Mouse (Mus musculus) lung, postnatal 10 days (tissue): Measurements from ENCODE around the gene Usp13.

Experiments used
- DNase-seq: peaks from one replicate; pipeline ENCODE4 v3.0.0; 2021

Gene Usp13

DNA sequence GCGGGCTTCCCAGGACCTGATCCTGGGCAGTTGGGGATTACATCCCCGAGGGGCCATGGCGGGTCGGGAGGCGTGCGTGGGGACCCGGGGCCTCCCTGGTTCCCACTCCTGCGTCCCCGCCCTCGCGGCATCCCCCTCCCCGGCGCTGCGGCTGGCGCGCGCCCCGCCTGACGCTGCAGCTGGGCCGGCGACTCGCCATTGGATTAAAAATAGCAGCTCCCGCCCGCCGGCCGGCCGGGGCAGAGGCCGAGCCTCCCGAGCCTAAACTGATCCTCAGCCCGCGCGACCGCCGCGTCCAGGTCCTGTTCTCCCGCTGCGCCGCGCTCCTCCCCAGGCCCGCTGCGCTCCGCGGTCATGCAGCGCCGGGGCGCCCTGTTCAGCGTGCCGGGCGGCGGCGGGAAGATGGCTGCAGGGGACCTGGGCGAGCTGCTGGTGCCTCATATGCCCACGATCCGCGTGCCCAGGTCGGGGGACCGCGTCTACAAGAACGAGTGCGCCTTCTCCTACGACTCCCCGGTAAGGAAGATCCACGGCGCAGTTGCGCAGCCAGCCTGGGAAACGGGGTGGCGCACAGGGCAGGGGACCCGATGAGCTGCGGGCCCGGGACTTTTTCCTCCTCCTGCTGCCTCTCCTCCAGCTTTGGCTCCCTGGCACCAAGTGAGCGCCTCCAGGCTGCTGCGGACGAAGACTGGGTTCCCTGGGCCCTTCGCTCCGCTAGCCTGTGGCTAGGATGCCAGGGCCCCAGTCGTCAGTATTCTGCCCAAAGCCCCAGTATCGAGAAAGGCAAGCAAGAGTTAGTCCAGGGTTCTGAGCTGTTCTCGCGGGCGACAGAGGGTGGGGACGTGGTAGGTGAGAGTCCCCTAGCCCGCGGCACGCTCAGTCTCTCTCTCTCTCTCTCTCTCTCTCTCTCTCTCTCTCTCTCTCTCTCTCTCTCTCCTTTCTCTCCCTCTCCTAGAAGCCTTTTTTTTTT, at the start of gene Usp13:
Usp13 (plus strand) TSS at position 190 of the 970 bp plus-strand sequence.
- peak; percentile 78 for DNase-seq

DNA sequence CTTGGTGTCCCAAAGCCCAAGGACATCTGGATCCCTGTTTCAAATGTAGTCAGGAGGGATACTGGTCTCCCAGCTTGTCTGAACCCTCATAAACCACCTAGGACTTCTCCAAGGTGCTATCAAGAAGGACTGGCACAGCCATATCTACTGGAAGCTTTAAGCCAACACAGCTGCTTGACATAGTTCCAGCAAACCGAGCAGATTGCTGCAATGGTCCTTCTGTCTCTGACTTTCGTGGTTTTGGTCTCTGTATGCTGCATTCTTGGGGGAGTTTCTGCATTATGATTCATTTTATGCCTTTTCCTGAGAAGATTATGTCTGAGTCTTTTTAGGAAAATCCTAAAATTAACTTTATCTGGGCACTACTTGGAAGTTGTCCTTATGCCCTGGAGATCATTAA, 46.6 kb upstream of the Usp13 start:
- no peak for DNase-seq

DNA sequence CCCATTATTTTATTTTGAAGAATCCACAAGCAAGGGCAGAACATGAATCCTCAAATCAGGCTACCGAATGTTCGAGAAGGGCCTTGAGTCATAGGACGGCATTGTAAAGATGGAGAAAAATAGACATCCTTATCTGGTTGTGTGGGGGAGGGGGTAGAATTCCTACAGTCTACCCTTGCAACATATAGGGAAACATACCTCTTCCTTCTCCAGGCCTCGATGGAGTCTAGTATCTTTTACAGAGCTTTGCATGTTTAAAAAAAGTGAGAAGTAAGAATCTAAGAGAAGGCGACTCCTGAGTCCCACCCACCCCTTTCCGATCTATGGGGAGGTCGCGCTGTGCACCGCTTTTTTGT, 367 bp upstream of the Usp13 start:
- DNase-seq = peak; percentile 3

DNA sequence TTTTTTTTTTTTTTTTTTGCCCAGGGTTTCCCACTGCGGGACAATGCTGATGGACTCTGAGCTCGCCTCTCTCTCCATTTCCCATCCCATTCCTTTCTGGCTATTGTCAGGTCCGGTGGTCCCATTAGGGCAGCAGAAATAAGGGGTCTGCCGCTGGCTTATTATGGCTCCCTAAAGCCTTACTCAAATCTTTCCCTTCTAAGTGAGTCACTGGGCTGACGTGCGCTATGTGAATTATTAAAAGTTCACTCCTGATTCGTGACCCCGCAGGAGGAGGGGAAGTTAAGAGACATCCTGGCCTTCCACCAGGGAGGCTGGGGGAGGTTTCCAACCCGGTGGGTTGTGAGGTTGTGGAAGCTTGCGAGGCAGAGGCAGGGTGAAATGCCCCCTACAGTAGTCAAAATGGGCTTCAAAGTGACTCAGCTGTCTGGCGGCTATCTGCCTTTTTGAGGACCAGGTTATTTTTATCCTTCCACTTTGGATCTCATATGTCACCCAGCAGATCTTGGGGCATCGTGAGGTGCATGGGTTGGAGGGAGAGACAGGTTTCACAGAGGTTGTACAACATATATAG, 1.1 kb downstream of the Usp13 start:
- DNase-seq = peak; percentile 4

DNA sequence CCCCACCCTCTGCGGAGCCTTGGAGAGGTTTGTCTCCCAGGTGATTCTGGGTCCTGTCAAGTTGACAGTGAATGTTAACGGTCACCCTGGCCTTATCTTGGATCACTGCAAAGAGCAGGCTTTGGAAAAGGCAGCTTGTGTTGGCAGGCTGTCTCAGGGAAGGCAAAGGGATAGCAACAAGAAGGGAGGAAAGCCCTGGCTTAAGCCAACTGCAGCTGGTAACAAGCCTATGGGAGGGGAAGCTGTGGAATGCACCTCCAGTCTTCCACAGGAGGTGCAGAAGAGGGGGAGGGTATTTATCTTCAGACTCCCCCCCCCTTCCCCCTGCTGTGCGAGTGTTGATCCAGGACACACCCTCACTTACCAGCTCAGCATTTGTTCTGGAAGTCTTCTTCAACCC, 5.3 kb downstream of the Usp13 start:
- DNase-seq = peak; percentile 9

DNA sequence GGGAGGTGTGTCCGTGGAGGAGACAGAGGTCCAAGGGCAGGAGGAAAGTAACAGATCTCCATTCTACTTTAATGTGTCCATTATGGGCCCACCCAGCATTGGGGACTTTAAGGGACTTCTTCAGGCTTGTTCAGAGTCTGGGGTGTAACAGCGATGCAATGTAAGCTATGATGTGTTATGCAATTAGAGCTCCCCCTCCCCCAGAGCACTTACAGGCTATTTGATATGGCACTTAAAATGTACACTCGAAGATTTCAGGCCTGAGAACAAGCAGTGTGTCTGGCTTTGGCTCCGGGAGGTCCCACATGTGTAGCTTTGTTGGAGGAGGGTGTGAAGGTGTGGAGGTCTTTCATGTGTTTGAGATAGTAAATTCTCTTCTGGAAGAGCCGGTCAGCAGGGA, 7.6 kb downstream of the Usp13 start:
- DNase-seq = peak; percentile 11

DNA sequence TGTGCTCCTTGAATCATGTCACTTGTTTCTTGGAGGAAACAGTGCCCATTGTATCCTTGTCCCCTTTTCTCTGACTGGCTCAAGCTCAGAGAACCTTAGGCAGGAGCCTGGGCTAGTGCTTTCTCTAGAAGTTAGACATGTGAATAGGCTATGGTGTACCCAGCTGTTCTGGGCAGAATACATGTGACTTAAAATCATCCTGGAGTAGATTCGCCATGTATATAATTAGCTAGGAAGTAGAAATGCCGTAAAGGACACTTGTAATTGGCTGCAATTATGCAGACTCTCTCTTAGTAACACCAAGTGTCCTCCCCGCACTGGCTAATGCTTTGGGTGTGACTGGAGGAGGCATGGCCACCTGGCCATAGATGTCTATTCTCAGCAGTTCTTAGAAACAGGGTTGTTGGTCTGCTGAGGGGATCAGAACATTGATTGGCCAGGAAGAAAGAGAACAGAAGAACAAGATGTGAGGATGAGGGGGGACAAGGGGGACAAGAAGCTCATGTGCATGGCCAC, 8.7 kb downstream of the Usp13 start:
- no peak for DNase-seq

DNA sequence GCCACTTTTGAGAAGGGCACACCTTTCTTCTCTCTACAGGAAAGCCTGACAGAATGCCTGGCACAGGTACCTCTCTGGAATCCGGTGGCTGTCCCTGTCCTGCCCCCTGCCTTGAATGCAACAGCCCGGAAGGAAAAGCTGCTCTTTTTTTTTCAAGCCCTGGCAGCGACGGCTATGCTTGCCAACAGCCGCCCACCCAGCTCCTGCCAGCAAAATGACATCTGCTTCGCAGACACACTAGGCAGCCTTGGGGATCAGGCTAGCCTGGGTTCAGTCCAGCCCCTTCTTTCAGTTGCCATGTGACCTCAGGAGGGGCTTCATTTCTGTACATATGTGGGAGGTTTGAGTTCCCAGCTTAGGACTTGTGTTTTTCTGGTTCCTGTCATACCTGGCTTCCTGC, 9.4 kb downstream of the Usp13 start:
- peak; percentile 8 for DNase-seq

DNA sequence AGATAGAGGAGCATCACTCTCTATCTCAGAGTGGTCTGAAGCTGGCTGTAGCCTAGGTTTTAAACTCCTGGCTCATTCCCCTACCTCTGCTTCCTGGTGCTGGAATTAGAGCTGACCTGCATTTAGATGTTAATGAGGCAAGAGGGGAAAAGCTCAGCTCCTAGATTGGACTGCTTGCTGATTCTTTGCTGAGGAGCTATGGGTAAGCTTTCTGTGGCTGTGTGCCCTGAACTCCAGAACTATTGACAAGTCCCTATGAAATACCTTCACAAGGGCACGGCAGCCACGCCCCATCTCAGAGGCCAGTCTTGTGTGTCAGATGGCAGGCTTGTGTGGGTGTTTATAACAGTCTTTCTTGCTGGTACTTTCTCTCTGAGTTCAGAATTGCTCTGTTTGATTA, 16.5 kb downstream of the Usp13 start:
- no peak for DNase-seq

DNA sequence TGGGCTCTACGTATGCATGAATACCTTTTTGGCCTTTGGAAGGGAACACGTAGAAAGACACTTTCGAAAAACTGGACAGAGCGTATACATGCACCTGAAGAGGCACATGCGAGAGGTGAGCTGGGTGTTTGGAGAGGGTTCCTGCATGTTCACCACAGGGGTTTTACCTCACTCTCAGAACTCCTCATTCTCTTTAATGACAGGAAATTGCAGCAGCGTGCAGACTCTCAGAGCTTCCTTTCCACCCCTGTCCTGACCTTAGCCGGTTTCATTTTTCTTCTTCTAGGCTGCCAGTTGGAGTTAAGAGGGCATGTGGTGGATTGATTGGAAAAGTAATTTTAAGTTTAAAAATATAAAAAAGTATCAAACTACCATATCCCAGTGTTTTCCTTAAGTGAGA, 20.5 kb downstream of the Usp13 start:
- no peak for DNase-seq

DNA sequence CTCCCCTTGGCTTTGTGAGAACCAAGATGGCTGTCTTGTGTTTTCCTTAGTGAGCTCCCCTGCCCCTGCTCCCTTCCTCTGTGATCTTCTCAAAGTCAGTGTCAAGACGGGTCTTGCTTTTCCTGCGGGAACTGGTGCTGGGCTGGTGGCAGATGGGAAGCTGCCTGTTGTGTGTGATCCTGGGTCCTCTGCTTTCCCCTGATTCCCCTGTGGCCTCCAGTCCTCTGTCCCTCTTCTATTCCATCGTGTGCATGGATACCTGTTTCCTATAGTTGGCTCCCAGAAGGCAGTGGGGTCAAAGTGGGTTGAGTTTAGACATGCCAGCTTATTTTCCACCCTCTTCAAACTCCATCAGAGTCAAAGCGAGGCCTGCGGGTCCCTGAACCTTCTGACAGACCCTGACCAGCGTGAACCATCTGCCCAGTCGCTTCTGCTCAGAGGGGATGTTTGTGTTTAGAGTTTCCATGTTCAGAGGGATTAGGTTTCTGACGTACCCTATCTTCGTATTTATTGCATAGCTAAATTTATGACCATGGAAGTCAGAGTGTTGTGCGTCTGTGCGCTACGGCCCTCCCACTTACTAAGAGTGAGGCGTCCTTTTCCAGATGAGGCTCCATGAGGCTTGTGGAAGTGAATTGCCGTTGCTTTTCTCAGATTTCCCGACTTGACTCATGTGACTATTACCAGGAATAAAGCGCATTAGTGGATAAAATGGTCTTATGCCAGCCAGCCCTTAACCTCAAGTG, 39.2 kb downstream of the Usp13 start:
- no peak for DNase-seq

DNA sequence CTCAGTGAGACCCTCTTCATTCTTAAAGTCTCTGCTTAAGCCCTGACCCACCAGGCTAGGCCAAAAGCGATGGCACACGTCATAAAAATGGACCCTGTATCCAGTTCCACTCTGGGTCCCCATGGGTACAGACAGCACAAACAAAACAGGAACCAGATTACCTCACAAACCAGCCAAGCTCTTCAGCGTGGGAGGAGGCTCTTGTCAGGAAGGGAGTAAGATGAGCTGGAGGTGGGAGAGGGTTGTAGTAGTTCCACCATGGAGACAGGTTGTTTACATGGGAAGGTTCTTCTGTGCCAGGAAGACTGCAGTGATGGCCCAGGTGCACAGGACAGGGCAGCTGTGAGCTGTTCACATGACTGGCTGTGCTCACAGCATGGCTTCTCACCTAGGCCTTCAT, 53.7 kb downstream of the Usp13 start:
- no peak for DNase-seq

DNA sequence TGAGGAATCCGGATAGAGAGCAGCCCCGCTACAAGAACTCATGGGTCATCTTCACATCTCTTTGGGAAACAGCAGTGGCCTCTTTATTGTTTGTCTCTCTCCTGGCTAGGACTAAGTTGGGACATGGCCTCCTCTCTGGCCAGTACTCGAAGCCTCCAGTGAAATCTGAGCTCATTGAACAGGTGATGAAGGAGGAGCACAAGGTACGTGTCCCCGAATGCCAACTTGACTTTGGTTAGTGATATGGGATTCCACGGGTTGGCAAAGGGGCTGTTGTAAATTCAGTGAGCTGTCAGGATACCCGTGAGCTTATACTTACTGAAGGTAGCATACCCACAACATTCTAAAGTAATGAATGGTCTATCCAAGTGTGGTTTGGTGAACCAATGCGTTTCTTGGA, 69.0 kb downstream of the Usp13 start:
- DNase-seq = no peak

DNA sequence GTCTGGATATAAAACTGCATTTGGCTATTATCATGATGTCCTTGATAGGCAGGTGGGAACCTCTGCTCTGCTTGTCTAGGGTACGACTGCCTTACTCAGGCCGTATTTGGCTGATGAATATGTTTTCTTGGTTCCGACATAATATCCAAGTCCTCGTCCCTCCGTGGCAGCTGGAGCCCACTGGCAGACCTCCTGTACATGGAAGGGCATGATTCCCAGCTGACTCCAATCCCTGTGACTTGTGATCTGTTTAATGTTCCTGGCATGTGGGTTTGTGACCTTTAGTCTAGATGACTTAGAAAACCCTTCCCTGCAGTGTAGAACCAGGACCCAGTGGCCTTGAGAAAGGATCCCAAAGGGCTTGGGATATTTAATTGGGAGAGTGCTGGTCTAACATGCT, 71.5 kb downstream of the Usp13 start:
- no peak for DNase-seq

DNA sequence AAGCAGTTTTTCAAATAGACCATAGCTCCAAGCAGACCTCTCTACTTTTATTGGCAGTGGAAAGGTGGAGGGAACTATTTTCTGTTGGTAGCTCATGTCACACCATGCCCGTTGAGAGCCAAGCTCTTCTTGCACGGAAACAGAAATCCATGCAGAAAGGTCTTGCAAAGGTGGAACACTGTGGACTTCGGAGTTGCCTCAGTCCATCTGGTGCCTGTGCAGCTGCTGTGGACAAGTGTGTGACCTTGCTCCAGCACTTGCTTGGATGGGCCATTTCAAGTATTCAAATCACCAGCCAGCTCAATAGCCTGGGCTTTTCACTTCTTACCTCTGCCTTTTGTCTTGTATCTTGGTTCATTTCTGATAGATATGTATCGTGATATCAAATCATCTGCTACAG, 72.8 kb downstream of the Usp13 start:
- DNase-seq = no peak

DNA sequence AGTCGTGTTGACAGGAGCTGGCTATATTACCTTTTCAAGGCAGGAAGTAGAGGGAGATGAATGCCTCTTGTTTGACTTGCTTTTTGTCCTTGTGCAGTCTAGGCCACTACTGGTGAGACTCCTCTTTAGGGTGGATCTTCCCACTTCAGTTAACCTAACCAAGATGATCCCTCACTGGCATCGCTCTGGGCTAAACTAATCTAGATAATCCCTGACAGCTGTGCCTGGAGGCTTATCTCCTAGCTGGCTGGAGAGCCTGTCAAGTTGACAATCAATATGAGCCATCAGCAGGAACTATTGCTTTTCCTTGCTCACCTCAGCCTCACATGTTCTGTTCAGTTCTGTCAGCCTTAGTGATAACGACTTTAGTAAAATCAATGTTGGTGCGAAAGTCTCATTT, 86.1 kb downstream of the Usp13 start:
- DNase-seq = no peak

DNA sequence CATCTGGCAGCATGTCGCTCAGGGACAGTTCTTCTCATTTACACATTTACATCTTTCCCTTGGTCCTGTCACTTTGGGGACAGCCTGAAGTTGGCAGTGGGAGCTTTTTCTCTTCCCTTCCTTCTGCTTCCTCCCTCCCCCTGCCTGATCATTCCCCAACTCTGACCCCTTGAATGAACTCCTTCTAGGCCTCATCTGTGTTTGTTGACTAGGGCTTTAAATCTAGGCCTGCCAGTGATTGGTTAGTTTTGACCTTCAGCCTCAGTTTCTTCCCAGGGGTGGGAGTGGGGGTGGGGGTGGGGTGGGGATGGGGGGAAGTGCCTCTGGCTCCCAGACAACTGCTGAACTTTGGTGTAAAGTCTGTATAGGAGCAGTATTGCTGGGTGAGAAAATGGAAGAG, 87.3 kb downstream of the Usp13 start:
- DNase-seq = no peak

DNA sequence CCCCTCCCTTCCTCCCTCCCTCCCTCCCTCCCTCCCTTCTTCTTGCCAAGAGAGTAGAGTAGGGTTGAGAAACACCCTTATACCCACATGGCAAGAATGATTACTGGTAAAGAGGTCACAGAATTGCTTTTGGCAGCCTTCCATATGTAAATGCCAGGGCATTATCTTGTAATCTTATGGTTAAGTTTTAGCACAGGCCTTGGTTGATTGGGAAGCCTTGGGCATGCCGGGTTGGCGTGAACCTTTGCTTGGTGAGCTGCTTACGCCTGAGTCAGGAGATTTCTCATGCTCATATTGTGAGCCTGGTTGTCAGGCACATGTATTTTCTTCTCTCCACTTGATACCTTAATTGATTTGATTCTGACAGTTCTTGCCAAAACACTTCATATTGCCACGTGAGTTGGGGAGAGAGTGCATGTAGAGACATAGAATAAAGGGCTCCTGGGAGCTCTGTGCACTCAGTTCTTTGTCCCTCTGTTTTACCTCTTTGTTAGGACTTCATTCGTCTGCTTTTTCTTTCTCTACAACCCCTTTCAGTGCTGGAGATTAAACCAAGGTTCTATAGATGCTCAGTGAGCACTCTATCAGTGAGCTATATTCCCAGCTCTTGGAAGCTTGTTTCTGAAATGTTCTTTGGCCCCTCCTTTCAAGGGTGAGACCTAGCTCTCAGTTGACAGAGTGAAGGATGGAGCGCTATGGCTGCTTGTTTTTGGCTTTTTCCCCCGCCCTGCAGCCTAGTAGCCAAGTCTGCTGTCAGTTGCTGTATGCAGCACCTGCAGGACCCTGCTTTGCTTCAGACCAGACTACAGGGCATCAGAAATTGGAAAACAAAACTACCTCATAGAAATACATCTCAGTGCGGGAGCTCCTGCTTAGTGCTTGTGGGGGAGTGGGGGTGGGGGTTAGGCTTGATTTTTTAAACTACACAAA, 88.8 kb downstream of the Usp13 start:
- no peak for DNase-seq

DNA sequence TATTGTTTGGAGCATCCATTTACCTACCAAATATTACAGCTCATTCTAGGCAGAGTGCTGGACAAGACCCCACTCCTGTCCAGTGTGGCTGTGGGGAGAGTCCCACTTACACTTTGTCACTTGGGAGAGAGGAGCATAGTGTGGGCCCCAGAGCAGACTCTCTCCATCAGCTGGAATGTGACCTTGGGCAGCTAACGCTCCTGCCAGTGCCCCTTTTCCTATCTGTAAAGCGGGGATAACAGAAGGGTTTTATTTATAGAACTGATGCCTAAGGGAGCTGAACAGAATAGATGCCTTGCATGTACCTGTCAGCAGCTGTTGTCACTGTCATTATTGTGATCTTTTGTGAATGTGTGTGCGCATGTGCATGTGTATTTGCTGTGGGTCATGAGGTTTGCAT, 91.1 kb downstream of the Usp13 start:
- DNase-seq = no peak

DNA sequence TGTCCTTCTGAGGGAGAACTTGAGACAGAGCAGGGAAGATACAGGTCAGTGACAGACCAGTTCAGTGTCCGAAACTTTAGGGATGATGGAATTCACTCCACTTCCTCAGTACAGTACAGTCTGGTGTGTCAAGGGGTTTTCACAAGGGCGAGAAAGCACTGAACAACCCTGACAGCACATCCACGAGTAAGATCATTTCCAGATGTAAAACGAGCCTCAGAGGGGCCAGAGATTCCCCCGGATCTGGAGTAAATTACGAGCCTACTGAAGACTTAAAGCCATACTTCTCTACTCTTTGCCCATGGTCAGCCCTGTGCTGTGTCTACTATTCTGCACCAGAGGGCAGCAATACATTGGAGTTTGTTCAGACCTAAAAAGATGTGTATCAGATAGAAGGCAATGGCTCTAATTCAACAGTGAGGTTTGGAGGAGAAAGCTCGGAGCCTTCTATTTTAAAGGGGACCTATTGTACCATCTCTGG, 92.8 kb downstream of the Usp13 start:
- peak; percentile 8 for DNase-seq

DNA sequence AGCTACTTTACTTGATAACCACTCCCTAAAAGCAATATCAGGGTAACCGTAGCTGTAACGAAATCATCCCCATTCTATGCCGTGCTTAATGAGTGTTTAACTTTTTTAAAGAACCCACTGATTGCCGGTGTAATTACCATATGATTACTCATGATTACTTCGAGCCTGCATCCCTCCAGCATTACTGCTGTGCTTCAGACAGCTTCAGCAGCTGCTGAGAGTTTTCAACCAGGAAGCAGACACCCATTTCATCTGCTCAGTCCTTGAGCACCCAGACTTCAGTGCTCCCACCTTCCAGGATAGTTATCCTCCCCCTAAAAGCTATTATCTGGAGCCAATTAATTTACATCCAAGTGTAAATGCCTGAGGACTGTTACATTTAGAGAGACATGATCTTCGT, 106.8 kb downstream of the Usp13 start:
- no peak for DNase-seq

DNA sequence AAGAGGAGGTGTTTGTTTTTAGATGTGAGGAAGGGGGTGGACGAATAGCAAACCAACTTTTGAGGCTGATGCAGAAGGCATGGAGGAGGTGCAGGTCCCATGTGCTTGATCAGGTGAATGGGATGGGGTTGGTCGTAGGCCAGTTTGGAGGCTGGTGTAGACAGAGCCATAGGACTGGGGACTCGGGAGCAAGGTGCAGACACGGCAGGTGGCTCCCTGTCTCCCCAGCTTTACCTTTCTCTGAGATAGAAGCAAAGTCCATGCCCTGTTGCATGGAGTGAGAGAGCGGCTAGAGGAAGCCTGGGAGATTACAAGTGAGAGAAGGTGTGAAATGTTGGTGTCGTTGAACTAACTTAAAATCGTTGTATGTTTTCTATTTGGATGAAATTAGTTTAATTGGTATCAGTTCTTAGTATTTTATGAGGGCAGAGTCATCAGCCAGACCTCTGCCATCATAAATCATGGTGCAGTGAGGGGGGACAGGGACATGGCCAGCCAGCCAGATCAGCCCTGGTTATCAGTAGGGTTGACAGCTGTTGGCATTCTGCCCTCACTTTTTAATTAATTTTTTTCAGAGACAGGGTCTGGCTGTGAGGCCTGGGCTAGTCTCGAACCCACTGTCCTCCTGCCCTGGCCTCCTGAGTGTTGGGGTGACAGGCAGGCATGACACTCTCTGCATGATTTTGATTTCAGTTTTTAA, 122.6 kb downstream of the Usp13 start:
- no peak for DNase-seq
